Mouse (Mus musculus): ENCODE measurements at regions not wholly inside any gene's neighbourhood (a gene's known extent, or its start where the extent isn't known, plus 50 kb on each side); places are given as distances from the start of the nearest gene placed in this dataset.

GRCm38 (mm10) chr7:138758386-138758785 lies 87.5 kb upstream of the Ppp2r2d start:
- no peak for ATAC-seq (ENCODE audit: insufficient read depth, low FRiP score)
- no peak overlapping the region for H3K9ac ChIP-seq (ENCODE audit: low read length)
- H3K27me3 ChIP-seq (ENCODE audit: control insufficient read depth, insufficient read depth, low read length): no peaks in the 10 kb centered on the region
- no peaks in the 10 kb centered on the region for H3K4me1 ChIP-seq (ENCODE audit: control insufficient read depth, insufficient read depth, low read length)
- no peak overlapping the region for H3K4me2 ChIP-seq (ENCODE audit: low read depth, low read length)
- H3K9me3 ChIP-seq (replicated peaks; ENCODE audit: control insufficient read depth, low read length): no peaks in the 10 kb centered on the region
- H3K27ac ChIP-seq (ENCODE audit: low read length): no peak overlapping the region
- no peaks in the 10 kb centered on the region for H3K36me3 ChIP-seq (ENCODE audit: control insufficient read depth, insufficient read depth, low read length)
- WGBS: 61% methylated on average over 1 of the region's 1 CpGs
- no peak overlapping the region for H3K4me3 ChIP-seq (replicated peaks; ENCODE audit: low read length)

GRCm38 (mm10) chr7:138748442-138748841 lies 97.4 kb upstream of the Ppp2r2d start:
- Histone ChIP-seq H3K4me3 (replicated peaks; ENCODE audit: low read length) (no peak overlapping the region), H3K9me3 (replicated peaks; ENCODE audit: control insufficient read depth, low read length) (no peaks in the 10 kb centered on the region), H3K27me3 (ENCODE audit: control insufficient read depth, insufficient read depth, low read length) (no peaks in the 10 kb centered on the region), H3K4me1 (ENCODE audit: control insufficient read depth, insufficient read depth, low read length) (no peaks in the 10 kb centered on the region), H3K9ac (ENCODE audit: low read length) (no peak overlapping the region), H3K36me3 (ENCODE audit: control insufficient read depth, insufficient read depth, low read length) (no peaks in the 10 kb centered on the region), H3K27ac (ENCODE audit: low read length) (no peak overlapping the region), H3K4me2 (ENCODE audit: low read depth, low read length) (no peak overlapping the region)
- ATAC-seq (ENCODE audit: insufficient read depth, low FRiP score): no peak
- WGBS: 64% methylated on average over 2 of the region's 2 CpGs

- H3K9me3 ChIP-seq (replicated peaks; ENCODE audit: control insufficient read depth, low read length): no peaks in the 10 kb centered on the region
- H3K27me3 ChIP-seq (ENCODE audit: control insufficient read depth, insufficient read depth, low read length): no peaks in the 10 kb centered on the region
- H3K4me1 ChIP-seq (ENCODE audit: control insufficient read depth, insufficient read depth, low read length): no peaks in the 10 kb centered on the region
- 45% methylated on average over 8 of the region's 8 CpGs for WGBS
- no peak overlapping the region for H3K4me2 ChIP-seq (ENCODE audit: low read depth, low read length)
- no peak for ATAC-seq (ENCODE audit: insufficient read depth, low FRiP score)
- H3K36me3 ChIP-seq (ENCODE audit: control insufficient read depth, insufficient read depth, low read length): no peaks in the 10 kb centered on the region
- H3K27ac ChIP-seq (ENCODE audit: low read length): no peak overlapping the region
- no peak overlapping the region for H3K9ac ChIP-seq (ENCODE audit: low read length)
- H3K4me3 ChIP-seq (replicated peaks; ENCODE audit: low read length): no peak overlapping the region
These were observed 99.3 kb upstream of the Ppp2r2d start for GRCm38 (mm10) chr7:138746616-138747015.

- WGBS: 84% methylated on average over 4 of the region's 4 CpGs
- ATAC-seq (ENCODE audit: insufficient read depth, low FRiP score): no peak
- H3K36me3 ChIP-seq (ENCODE audit: control insufficient read depth, insufficient read depth, low read length): no peaks in the 10 kb centered on the region
- no peaks in the 10 kb centered on the region for H3K9me3 ChIP-seq (replicated peaks; ENCODE audit: control insufficient read depth, low read length)
- H3K27ac ChIP-seq (ENCODE audit: low read length): no peak overlapping the region
- no peak overlapping the region for H3K9ac ChIP-seq (ENCODE audit: low read length)
- no peaks in the 10 kb centered on the region for H3K27me3 ChIP-seq (ENCODE audit: control insufficient read depth, insufficient read depth, low read length)
- no peak overlapping the region for H3K4me3 ChIP-seq (replicated peaks; ENCODE audit: low read length)
- no peak overlapping the region for H3K4me2 ChIP-seq (ENCODE audit: low read depth, low read length)
- no peaks in the 10 kb centered on the region for H3K4me1 ChIP-seq (ENCODE audit: control insufficient read depth, insufficient read depth, low read length)
These were observed 103.4 kb upstream of the Ppp2r2d start for GRCm38 (mm10) chr7:138742516-138742845.

- no peak overlapping the region for H3K4me2 ChIP-seq (ENCODE audit: low read depth, low read length)
- H3K9ac ChIP-seq (ENCODE audit: low read length): no peak overlapping the region
- H3K4me1 ChIP-seq (ENCODE audit: control insufficient read depth, insufficient read depth, low read length): no peaks in the 10 kb centered on the region
- H3K27ac ChIP-seq (ENCODE audit: low read length): no peak overlapping the region
- ATAC-seq (ENCODE audit: insufficient read depth, low FRiP score): no peak
- no peaks in the 10 kb centered on the region for H3K27me3 ChIP-seq (ENCODE audit: control insufficient read depth, insufficient read depth, low read length)
- no peaks in the 10 kb centered on the region for H3K36me3 ChIP-seq (ENCODE audit: control insufficient read depth, insufficient read depth, low read length)
- 66% methylated on average over 7 of the region's 7 CpGs for WGBS
- no peaks in the 10 kb centered on the region for H3K9me3 ChIP-seq (replicated peaks; ENCODE audit: control insufficient read depth, low read length)
- H3K4me3 ChIP-seq (replicated peaks; ENCODE audit: low read length): no peak overlapping the region
These were observed 103.9 kb upstream of the Ppp2r2d start for GRCm38 (mm10) chr7:138741816-138742515.

GRCm38 (mm10) chr7:138734254-138734653 lies 111.6 kb upstream of the Ppp2r2d start:
- no peak overlapping the region for H3K27ac ChIP-seq (ENCODE audit: low read length)
- H3K9ac ChIP-seq (ENCODE audit: low read length): no peak overlapping the region
- ATAC-seq (ENCODE audit: insufficient read depth, low FRiP score): no peak
- 31% methylated on average over 4 of the region's 4 CpGs for WGBS
- no peaks in the 10 kb centered on the region for H3K9me3 ChIP-seq (replicated peaks; ENCODE audit: control insufficient read depth, low read length)
- no peak overlapping the region for H3K4me2 ChIP-seq (ENCODE audit: low read depth, low read length)
- H3K36me3 ChIP-seq (ENCODE audit: control insufficient read depth, insufficient read depth, low read length): no peaks in the 10 kb centered on the region
- H3K4me3 ChIP-seq (replicated peaks; ENCODE audit: low read length): no peak overlapping the region
- no peaks in the 10 kb centered on the region for H3K27me3 ChIP-seq (ENCODE audit: control insufficient read depth, insufficient read depth, low read length)
- H3K4me1 ChIP-seq (ENCODE audit: control insufficient read depth, insufficient read depth, low read length): no peaks in the 10 kb centered on the region

- no peak overlapping the region for H3K27ac ChIP-seq (ENCODE audit: low read length)
- no peaks in the 10 kb centered on the region for H3K27me3 ChIP-seq (ENCODE audit: control insufficient read depth, insufficient read depth, low read length)
- ATAC-seq (ENCODE audit: insufficient read depth, low FRiP score): no peak
- H3K36me3 ChIP-seq (ENCODE audit: control insufficient read depth, insufficient read depth, low read length): no peaks in the 10 kb centered on the region
- H3K4me3 ChIP-seq (replicated peaks; ENCODE audit: low read length): no peak overlapping the region
- no peak overlapping the region for H3K4me2 ChIP-seq (ENCODE audit: low read depth, low read length)
- 78% methylated on average over 2 of the region's 2 CpGs for whole genome bisulfite sequencing
- no peaks in the 10 kb centered on the region for H3K9me3 ChIP-seq (replicated peaks; ENCODE audit: control insufficient read depth, low read length)
- no peak overlapping the region for H3K9ac ChIP-seq (ENCODE audit: low read length)
- no peaks in the 10 kb centered on the region for H3K4me1 ChIP-seq (ENCODE audit: control insufficient read depth, insufficient read depth, low read length)
These were observed 121.0 kb upstream of the Ppp2r2d start for GRCm38 (mm10) chr7:138724829-138725228.

- Histone ChIP-seq H3K4me2 (ENCODE audit: low read depth, low read length) (no peak overlapping the region), H3K9ac (ENCODE audit: low read length) (no peak overlapping the region), H3K27ac (ENCODE audit: low read length) (no peak overlapping the region), H3K4me1 (ENCODE audit: control insufficient read depth, insufficient read depth, low read length) (no peaks in the 10 kb centered on the region), H3K9me3 (replicated peaks; ENCODE audit: control insufficient read depth, low read length) (no peaks in the 10 kb centered on the region), H3K27me3 (ENCODE audit: control insufficient read depth, insufficient read depth, low read length) (no peaks in the 10 kb centered on the region), H3K36me3 (ENCODE audit: control insufficient read depth, insufficient read depth, low read length) (no peaks in the 10 kb centered on the region), H3K4me3 (replicated peaks; ENCODE audit: low read length) (no peak overlapping the region)
- no peak for ATAC-seq (ENCODE audit: insufficient read depth, low FRiP score)
- 65% methylated on average over 5 of the region's 5 CpGs for WGBS
These were observed 126.3 kb upstream of the Ppp2r2d start for GRCm38 (mm10) chr7:138719608-138720007.

GRCm38 (mm10) chr7:138719115-138719514 lies 126.8 kb upstream of the Ppp2r2d start:
- H3K4me3 ChIP-seq (replicated peaks; ENCODE audit: low read length): no peak overlapping the region
- no peaks in the 10 kb centered on the region for H3K36me3 ChIP-seq (ENCODE audit: control insufficient read depth, insufficient read depth, low read length)
- H3K9me3 ChIP-seq (replicated peaks; ENCODE audit: control insufficient read depth, low read length): no peaks in the 10 kb centered on the region
- WGBS: 61% methylated on average over 3 of the region's 3 CpGs
- H3K27ac ChIP-seq (ENCODE audit: low read length): no peak overlapping the region
- no peak overlapping the region for H3K9ac ChIP-seq (ENCODE audit: low read length)
- H3K27me3 ChIP-seq (ENCODE audit: control insufficient read depth, insufficient read depth, low read length): no peaks in the 10 kb centered on the region
- ATAC-seq (ENCODE audit: insufficient read depth, low FRiP score): no peak
- no peaks in the 10 kb centered on the region for H3K4me1 ChIP-seq (ENCODE audit: control insufficient read depth, insufficient read depth, low read length)
- no peak overlapping the region for H3K4me2 ChIP-seq (ENCODE audit: low read depth, low read length)

- Histone ChIP-seq H3K9me3 (replicated peaks; ENCODE audit: control insufficient read depth, low read length) (no peaks in the 10 kb centered on the region), H3K36me3 (ENCODE audit: control insufficient read depth, insufficient read depth, low read length) (no peaks in the 10 kb centered on the region), H3K4me2 (ENCODE audit: low read depth, low read length) (no peak overlapping the region), H3K9ac (ENCODE audit: low read length) (no peak overlapping the region), H3K4me1 (ENCODE audit: control insufficient read depth, insufficient read depth, low read length) (no peaks in the 10 kb centered on the region), H3K4me3 (replicated peaks; ENCODE audit: low read length) (no peak overlapping the region), H3K27ac (ENCODE audit: low read length) (no peak overlapping the region), H3K27me3 (ENCODE audit: control insufficient read depth, insufficient read depth, low read length) (no peaks in the 10 kb centered on the region)
- 70% methylated on average over 1 of the region's 1 CpGs for WGBS
- ATAC-seq (ENCODE audit: insufficient read depth, low FRiP score): no peak
These were observed 131.1 kb upstream of the Ppp2r2d start for GRCm38 (mm10) chr7:138714731-138715130.
